Mouse (Mus musculus): ENCODE measurements around the gene Pla2g1b.
"Not testable (repeated sequence)": the region's sequence is repeated elsewhere in the genome, so short reads cannot be mapped to it uniquely, and the experiment has no call there.

Pla2g1b gene

GRCm38 (mm10) chr5:115465642-115466420, at the start of gene Pla2g1b:
Gene Pla2g1b (plus strand): TSS chr5:115466262.
- no peak for DNase-seq (ENCODE audit: low spot score)

DNA sequence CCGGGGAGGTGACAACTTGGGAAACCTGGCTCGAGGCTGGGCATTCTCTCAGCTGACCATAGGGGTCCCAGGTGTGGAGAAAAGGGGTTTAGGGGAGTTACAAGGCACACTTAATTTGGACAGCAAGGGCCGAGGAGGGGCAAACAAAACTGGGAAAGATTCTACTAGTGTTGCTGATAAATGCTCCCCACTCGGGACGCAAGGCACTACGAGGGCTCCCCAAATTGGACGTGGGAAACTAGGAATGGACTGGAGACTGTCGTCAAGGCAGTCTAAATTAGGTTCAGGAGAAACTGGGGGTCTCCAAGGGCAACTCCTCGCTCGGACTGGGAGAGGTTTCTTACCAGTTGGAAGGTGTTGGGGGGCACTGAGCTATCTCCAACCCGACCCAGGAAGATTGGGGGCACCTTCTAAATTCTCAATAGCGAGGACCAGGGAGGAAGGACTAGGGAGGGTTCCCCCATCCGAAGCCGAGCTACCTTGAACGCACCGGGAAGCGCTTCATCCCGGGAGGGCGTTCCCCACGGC, 37.2 kb upstream of the Pla2g1b start:
- no peak for DNase-seq (ENCODE audit: low spot score)

DNA sequence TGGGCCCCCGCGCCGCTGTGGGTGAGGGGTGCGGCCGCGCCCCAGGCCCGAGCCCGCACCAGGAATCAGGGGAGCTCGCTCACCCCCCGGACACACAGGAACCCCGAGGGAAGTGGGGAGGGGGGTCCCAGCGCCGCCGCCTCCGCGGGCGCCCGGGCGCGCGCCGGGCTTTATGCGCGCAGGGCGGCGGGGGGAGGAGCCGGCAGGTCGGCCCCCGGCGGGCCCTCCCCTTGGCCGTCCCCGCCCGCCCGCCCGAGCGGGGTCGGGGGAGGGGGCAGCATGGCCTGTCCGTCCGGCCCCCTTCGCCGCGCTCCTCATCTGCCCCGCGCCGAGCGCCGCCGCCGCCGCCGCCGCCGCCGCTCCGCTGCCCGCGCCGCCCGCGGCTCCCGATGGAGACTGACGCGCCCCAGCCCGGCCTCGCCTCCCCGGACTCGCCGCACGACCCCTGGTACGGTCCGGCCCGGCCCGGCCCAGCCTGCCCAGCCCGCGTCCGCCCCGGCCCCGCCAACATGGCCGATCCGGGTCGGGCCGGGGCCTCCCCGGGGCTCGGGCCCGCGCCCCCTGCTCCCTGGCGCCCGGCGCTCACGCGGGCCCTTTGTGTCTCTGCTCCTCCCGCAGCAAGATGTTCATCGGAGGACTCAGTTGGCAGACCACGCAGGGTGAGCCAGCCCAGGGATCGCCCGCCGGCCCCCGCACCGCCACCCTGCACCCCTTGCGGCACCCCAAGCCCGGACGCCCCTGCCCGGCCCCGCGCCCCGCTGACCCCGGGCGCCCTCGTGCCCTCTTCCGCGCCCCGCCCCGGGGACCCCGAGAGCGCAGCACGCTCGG, 36.5 kb upstream of the Pla2g1b start, which contains the start of gene Msi1:
TSS of gene Msi1 (plus strand) at position 241 of the 828 bp plus-strand sequence.
- DNase-seq (ENCODE audit: low spot score), result no peak

- DNase-seq (ENCODE audit: low spot score), result no peak
Measured at GRCm38 (mm10) chr5:115430187-115430960, 35.7 kb upstream of the Pla2g1b start.

- DNase-seq (ENCODE audit: low spot score), result no peak
Measured at GRCm38 (mm10) chr5:115431061-115431897, 34.8 kb upstream of the Pla2g1b start.

DNA sequence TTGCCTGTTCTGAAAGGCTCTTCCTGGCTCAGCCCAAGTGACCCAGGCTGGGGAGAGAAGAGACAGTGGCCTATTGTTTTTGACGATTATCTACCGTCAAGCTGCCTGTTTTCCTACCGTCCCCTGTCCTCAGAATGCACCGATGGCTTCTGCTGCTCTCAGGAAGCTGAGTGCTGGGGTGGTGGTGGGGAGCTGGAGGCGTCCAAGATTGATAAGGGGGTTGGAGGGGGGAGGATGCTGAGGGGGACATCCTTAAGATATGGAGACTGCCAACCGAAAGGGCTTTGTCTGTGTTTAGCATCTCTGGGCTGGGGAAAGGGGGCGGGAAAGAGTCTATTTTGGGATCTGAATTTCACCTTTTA, 34.2 kb upstream of the Pla2g1b start:
- no peak for DNase-seq (ENCODE audit: low spot score)

- DNase-seq (ENCODE audit: low spot score), result no peak
Measured at GRCm38 (mm10) chr5:115432395-115432794, 33.7 kb upstream of the Pla2g1b start.

DNA sequence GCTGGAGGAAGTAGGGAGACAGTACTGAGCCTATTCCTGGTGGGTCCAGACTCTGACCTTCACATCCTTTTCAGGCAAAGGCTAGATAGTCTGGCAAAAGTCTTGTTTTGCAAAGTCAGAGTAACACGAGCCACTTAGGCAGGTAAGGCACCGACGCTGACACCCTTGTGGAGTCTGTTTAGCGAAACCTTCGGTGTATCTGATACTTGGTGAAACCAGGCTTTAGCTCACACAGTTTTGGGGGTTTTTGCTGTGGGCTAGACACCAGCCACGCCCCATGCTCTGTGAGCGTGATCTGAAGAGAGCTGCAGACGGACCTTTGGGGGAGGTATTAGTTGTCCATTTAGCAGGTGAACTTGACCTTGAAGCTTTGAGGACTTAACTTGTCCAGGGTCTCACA, 32.9 kb upstream of the Pla2g1b start:
- no peak for DNase-seq (ENCODE audit: low spot score)

GRCm38 (mm10) chr5:115434280-115434852, 31.7 kb upstream of the Pla2g1b start:
- DNase-seq (ENCODE audit: low spot score), result no peak

GRCm38 (mm10) chr5:115434853-115435754, 31.0 kb upstream of the Pla2g1b start:
- no peak for DNase-seq (ENCODE audit: low spot score)

DNA sequence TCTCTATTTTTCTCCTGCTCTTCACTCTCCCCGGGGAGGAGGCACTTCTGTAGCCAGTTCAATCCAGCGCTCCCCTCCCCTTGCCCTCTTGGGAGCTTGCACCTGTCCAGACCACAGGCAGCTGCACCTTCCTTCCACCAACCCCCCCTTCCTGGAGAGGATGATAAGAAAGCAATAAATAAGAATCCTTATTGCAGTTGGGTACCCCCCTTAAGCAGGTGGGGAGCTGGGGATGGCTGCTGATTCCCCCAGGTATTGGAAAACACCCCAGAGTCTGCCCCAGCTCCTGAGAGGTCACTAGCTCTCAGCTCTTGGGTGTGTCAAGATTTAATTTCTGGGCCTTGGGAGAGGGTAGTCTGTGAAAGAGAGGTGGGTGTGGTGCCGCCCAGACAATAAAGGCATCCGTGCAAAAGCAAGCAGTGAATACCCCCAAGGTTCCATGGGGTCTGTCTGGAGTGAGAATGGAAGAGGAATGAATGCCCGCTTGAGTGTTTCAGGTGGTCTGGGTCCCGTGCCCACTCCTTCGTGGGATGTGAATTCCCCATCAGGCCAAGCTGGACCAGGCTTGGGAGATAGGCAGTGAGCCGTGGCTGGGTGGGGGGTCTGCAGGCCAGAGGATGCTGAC, 30.2 kb upstream of the Pla2g1b start:
- no peak for DNase-seq (ENCODE audit: low spot score)

- DNase-seq (ENCODE audit: low spot score), result peak; percentile 88
Measured at GRCm38 (mm10) chr5:115436421-115437124, 29.5 kb upstream of the Pla2g1b start.

- no peak for DNase-seq (ENCODE audit: low spot score)
Measured at GRCm38 (mm10) chr5:115437242-115437944, 28.7 kb upstream of the Pla2g1b start.

DNA sequence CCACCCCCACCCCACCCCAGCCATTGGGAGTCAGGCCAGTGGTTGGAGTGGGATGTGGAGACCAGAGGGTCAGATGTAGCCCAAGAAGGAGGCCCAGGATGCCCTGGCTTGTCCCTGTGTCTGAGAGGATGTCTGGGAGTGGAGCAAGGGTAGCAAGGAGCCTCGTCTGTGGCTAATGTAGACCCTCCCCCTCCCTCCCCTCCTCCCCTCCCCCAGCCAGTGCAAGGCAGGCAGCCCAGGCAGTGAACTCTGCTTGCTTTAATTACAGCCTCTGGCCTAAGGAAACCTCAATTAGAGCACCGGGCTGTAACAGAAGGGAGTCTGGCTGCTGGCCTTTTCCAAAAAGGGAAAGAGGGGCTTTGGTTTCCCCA, 28.1 kb upstream of the Pla2g1b start:
- no peak for DNase-seq (ENCODE audit: low spot score)

DNA sequence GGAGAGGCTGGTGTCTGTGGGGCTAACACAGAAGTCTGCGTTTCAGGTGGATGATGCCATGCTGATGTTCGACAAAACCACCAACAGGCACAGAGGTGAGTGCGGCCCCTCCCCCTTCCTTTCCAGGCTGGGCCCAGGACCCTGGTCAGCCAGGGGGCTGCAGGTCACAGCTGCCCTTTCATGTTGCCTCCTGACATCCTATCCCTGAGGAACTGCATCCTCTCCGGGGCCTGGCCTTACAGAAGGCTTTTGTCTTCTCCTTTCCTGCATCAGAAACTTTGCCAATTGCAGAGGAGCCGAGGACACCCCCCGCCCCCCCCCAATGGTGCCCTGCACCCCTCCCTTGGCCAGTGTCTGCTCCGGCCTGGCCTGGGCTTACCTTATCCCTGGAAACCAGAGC, 27.4 kb upstream of the Pla2g1b start:
- no peak for DNase-seq (ENCODE audit: low spot score)

DNA sequence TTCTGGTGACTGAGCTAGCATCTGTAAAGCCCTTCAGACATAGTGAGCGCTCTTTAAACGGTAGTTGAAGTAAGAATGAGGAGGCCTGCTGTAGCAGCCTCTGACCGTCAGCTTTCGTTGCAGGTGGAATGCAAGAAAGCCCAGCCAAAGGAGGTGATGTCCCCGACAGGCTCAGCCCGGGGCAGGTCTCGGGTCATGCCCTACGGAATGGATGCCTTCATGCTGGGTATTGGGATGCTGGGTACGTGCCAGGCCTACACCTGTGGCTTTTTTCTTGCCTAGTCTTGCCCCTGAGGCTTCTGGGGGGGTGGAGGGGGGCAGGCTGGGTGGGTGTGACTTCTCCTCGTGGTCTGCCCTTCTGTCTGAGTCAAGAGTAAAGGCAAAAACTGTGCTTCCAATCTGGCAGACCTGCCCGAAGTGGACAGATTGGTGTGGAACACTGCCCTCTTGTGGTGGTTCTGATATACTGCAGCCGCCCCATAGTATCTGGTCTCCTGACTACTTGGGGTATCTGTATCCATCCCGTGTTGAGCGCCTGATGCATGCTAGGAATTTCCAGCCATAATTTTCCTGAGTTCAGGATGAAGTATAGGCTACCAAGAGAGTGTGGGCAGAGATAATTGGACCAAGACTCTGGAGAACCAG, 24.7 kb upstream of the Pla2g1b start:
- DNase-seq (ENCODE audit: low spot score), result peak; percentile 61

- not testable (repeated sequence) for DNase-seq (ENCODE audit: low spot score)
Measured at GRCm38 (mm10) chr5:115442663-115443062, 23.4 kb upstream of the Pla2g1b start.

GRCm38 (mm10) chr5:115444130-115444529, 21.9 kb upstream of the Pla2g1b start:
- no peak for DNase-seq (ENCODE audit: low spot score)
